Mouse (Mus musculus) brown adipose tissue, adult 24 weeks (tissue): ENCODE measurements around the gene Lbhd2. TPM values are rescaled to one million over a fixed set of nuclear protein-coding genes. Genes with fewer than 3 reads are reported as not detected.

Source experiments
- H3K27ac ChIP-seq: fragments of 200-500 bp; replicated peaks from 2 replicates; pipeline ENCODE4 v1.5.1; 2012; ENCODE audit warnings: low read depth, mild to moderate bottlenecking, low read length
- H3K4me1 ChIP-seq: fragments of 200-500 bp; 2 replicates; pipeline ENCODE4 v1.6.1; 2012; ENCODE audit warnings: low read length, mixed read lengths; ENCODE audit not compliant: control insufficient read depth, insufficient read depth, insufficient read length
- H3K4me3 ChIP-seq: fragments of 200-500 bp; 2 replicates; pipeline ENCODE4 v1.5.1; 2012; ENCODE audit warnings: low read depth, mild to moderate bottlenecking, low read length, moderate library complexity; ENCODE audit not compliant: insufficient read depth
- polyA plus RNA-seq: library from polyadenylated mRNA; stranded (reverse); fragments of >200 nt; gene quantifications from 2 replicates; pipeline ENCODE4 v1.2.4, GENCODE M21; 2012; ENCODE audit not compliant: missing spikeins, insufficient read depth, insufficient read length

Gene Lbhd2
- polyA plus RNA-seq, 1 experiment: not detected

- Histone ChIP-seq H3K4me1 (peaks cover 14% of the 10 kb centered on the region), H3K27ac (no peak overlapping the region), H3K4me3 (no peak overlapping the region)
These were observed 38.7 kb downstream of the Lbhd2 start for GRCm38 (mm10) chr12:111445161-111445889.

GRCm38 (mm10) chr12:111445890-111446613 lies 39.4 kb downstream of the Lbhd2 start:
- no peak overlapping the region for H3K27ac ChIP-seq
- no peak overlapping the region for H3K4me3 ChIP-seq
- H3K4me1 ChIP-seq: peaks cover 14% of the 10 kb centered on the region

GRCm38 (mm10) chr12:111446745-111447144 lies 40.1 kb downstream of the Lbhd2 start:
- no peak overlapping the region for H3K27ac ChIP-seq
- H3K4me3 ChIP-seq: no peak overlapping the region
- peaks cover 14% of the 10 kb centered on the region for H3K4me1 ChIP-seq

- Histone ChIP-seq H3K4me3 (no peak overlapping the region), H3K4me1 (peaks cover 9% of the 10 kb centered on the region), H3K27ac (no peak overlapping the region)
These were observed 40.7 kb downstream of the Lbhd2 start for GRCm38 (mm10) chr12:111447350-111447749.

GRCm38 (mm10) chr12:111447898-111448760 lies 41.5 kb downstream of the Lbhd2 start:
- no peak overlapping the region for H3K27ac ChIP-seq
- H3K4me3 ChIP-seq: no peak overlapping the region

GRCm38 (mm10) chr12:111448931-111449705 lies 42.5 kb downstream of the Lbhd2 start:
- no peak overlapping the region for H3K4me3 ChIP-seq
- H3K4me1 ChIP-seq: peaks cover 9% of the 10 kb centered on the region
- no peak overlapping the region for H3K27ac ChIP-seq

More at GRCm38 (mm10) chr12:111447898-111448760, 41.5 kb downstream of the Lbhd2 start:
- peaks cover 9% of the 10 kb centered on the region for H3K4me1 ChIP-seq

GRCm38 (mm10) chr12:111450359-111450758 lies 43.8 kb downstream of the Lbhd2 start:
- peaks cover 11% of the 10 kb centered on the region for H3K4me1 ChIP-seq
- no peak overlapping the region for H3K4me3 ChIP-seq
- H3K27ac ChIP-seq: no peak overlapping the region

GRCm38 (mm10) chr12:111451561-111451960 lies 45.0 kb downstream of the Lbhd2 start:
- Histone ChIP-seq H3K4me1 (peaks cover 19% of the 10 kb centered on the region), H3K27ac (no peak overlapping the region), H3K4me3 (no peak overlapping the region)

- Histone ChIP-seq H3K4me3 (no peak overlapping the region), H3K4me1 (peaks cover 26% of the 10 kb centered on the region), H3K27ac (no peak overlapping the region)
These were observed 47.4 kb downstream of the Lbhd2 start for GRCm38 (mm10) chr12:111454021-111454420.

GRCm38 (mm10) chr12:111454543-111455280 lies 48.1 kb downstream of the Lbhd2 start:
- H3K27ac ChIP-seq: no peak overlapping the region
- no peak overlapping the region for H3K4me3 ChIP-seq
- H3K4me1 ChIP-seq: peaks cover 24% of the 10 kb centered on the region

- Histone ChIP-seq H3K27ac (no peak overlapping the region), H3K4me1 (peaks cover 24% of the 10 kb centered on the region), H3K4me3 (no peak overlapping the region)
These were observed 48.8 kb downstream of the Lbhd2 start for GRCm38 (mm10) chr12:111455311-111455846.

- Histone ChIP-seq H3K4me3 (no peak overlapping the region), H3K4me1 (peaks cover 29% of the 10 kb centered on the region), H3K27ac (no peak overlapping the region)
These were observed 49.3 kb downstream of the Lbhd2 start for GRCm38 (mm10) chr12:111455860-111456259.

GRCm38 (mm10) chr12:111457742-111458141 lies 51.1 kb downstream of the Lbhd2 start:
- H3K4me3 ChIP-seq: no peak overlapping the region
- H3K4me1 ChIP-seq: peaks cover 35% of the 10 kb centered on the region
- no peak overlapping the region for H3K27ac ChIP-seq
